Mouse (Mus musculus) naive thymus-derived CD4-positive, alpha-beta T cell, adult 2 months (primary cell): ENCODE results near the gene Snap25.

Experiments used
- DNase-seq: peaks from one replicate; pipeline ENCODE4 v3.0.0-alpha.2; 2011; ENCODE audit warnings: low read depth

Gene Snap25

DNA sequence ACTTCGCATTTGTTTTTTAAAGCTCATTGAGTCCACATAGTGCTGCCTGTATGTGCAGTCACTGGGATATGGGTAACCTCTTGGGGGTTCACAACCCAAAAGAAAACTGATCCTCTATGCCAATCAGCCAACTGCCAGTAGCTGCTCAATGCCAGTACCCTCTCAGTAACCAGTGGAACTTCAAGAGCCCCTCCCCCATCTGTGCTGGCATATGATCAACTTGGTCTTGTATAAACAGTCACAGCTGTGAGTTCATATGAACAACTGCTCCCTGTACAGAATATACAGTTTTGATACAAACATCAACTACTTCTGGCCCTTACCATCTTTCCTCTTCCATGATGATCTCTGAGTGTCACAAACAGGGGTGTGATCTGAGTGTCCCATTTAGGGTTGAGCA, 98.1 kb downstream of the Snap25 start:
- DNase-seq = no peak

DNA sequence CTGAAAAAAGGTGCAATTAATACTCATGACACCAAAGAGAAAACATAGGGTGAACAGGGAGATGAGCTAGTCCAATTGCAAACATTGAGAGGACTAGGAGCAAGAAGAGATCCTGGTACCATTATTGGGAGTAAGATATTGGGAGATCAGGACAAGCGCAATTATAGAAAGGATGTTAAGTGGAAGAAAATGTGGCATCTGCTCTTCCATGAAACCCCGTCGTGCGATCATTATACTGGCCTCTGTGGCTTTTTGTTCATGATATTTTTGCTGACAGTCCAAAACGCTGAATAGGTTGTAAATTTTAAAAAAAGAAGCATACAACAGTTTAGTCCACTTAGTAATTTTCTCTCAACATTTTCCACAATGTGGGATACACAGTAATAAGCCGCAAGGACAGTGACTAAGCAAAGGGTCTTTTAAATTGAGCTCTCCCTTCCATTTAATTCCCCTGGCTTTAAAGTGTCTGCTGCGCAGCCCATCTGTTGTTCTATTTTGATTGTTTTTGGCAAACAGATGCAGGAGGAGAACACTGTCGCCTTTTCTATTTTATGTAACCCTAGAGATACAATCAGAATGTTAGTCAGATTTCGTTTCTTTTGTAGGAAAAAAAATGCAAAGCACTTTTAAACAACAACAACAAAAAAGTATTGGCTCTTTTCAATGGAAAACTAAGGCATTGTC, 103.6 kb downstream of the Snap25 start:
- DNase-seq = no peak

DNA sequence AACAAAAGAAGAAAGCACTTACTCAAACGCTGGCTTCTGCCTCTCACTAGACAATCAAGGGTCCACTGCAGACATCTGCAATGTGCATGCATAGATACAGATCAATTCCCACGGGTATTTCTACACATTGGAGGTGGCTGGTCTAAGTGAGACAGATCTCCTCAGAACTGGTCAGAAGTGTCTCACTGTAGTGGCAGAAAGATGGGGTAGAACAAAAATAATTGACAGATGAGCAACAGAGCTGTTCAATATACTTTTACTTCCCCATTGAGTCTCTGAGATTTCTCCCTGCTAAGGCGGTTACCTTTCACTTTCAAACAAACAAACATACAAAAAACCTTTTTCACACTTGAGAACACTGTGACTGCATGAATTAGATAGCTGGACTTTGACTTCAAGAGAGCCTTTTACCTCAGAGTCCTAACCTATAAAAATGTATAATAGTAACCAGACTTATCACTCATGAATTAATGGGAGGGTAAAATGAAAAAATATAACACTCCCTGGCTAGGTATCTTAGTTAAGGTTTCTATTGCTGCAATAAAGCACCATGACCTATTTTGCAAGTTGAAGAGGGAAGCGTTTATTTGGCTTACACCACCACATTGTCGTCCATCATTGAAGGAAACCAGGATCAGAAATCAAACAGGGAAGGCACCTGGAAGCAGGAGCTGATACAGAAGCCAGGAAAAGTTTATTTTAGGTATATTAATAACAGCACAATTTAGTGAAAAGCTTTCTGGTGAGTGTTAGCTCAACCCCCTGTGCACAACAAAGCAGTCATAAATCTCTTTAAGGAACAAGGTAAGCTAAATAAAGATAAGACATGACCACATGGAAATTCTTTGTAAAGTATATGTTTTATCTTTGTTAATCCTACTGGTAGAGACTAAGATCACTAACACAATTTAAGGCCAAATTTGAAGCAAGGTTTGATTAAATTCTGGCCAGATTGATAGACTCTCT, 110.8 kb downstream of the Snap25 start:
- DNase-seq = no peak

DNA sequence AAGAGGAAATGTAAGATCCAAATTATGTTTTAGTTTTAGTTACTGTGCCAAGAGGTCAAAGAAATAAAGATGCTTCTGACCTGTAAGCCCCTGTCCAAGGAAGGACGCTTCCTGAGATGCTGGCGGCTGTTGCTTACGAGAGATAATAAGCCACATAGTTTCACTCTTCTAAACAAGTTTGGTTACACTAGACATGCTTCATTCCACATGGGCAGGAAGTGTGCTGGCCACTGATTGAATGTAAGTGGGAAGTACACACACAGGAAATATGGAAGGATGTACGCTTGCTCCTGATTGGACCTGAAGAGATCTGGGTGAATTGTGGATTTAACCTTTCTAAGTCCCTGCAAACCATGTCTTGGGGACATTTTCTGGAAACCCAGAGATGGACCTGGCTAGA, 114.4 kb downstream of the Snap25 start:
- no peak for DNase-seq
